Mouse (Mus musculus): ENCODE measurements around the gene Cntnap4. TPM values are rescaled to one million over a fixed set of nuclear protein-coding genes. Genes with fewer than 3 reads are reported as not detected.

Gene Cntnap4
- polyA plus RNA-seq, 1 experiment from 2014 or later: 12.6 TPM

DNA sequence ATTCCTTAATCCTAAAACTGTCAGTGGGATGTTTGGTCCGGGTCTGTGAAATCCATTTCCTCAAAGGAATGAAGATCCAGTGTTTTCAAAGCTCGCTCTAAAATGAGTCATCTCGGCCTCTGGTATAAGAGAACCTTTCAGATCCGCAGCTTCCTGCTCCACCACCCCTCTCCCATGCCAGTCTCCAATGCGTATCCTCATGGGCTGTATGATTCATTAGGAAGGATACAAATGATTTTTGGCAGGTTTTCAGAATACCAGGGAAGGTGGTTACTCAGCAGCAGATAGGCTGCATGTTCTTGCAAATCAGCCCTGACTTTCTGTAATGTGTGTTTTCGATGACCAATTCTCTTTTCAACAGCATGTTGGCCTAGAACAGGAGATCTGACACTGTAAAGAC, 40.3 kb downstream of the Cntnap4 start:
- ATAC-seq (ENCODE audit: low read depth): no peak
- WGBS: 80% methylated on average over 6 of the region's 6 CpGs
- Histone ChIP-seq H3K27ac (replicated peaks) (no peak overlapping the region), H3K36me3 (no peaks in the 10 kb centered on the region), H3K4me1 (replicated peaks) (no peaks in the 10 kb centered on the region), H3K27me3 (no peaks in the 10 kb centered on the region), H3K4me2 (no peak overlapping the region), H3K4me3 (no peak overlapping the region), H3K9me3 (no peaks in the 10 kb centered on the region), H3K9ac (no peak overlapping the region)

DNA sequence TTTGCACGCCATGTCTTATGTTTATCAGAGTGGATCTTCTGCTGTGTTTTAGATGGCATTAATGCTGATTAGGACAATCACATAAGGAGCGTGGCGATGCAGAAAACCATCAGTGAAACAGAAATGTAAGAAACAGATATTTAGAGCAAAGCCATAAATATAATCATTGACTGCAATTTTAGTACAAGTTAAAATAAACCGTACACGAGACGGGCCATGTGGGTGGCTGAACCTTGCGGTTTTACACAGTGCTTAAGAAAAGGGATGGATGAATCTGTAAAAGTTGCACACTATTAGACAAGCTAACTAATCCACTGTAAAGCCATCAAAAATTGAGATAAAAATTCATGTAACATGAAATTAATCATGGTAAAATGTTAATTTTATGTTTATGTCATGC, 58.9 kb downstream of the Cntnap4 start:
- 86% methylated on average over 7 of the region's 7 CpGs for WGBS
- 0 out of 2 replicates have a peak overlapping the region, but pooled peaks have one; percentile 0 for H3K27ac ChIP-seq (replicated peaks)
- H3K4me3 ChIP-seq: no peak overlapping the region
- no peaks in the 10 kb centered on the region for H3K4me1 ChIP-seq (replicated peaks)
- no peak overlapping the region for H3K9ac ChIP-seq
- no peaks in the 10 kb centered on the region for H3K36me3 ChIP-seq
- no peaks in the 10 kb centered on the region for H3K9me3 ChIP-seq
- H3K27me3 ChIP-seq: no peaks in the 10 kb centered on the region
- no peak overlapping the region for H3K4me2 ChIP-seq
- no peak for ATAC-seq (ENCODE audit: low read depth)

DNA sequence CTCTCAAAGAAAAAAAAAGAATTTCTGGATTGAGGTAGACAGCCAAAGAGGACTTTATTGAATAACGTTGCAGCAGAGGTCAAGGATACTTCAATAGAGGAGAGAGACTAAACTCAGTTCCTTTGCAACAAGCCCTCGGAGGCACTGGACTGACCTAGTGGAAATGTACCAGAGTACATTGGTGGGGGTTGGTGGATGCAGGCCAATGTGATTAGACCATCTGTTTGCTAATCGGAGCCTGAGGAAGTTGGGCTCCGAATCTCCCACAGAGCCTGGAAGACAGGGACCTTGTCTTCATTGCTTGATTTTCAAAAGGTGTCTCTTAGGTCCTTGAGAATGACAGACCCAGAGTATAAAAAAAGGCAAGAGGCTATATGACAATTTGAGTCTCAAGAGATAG, 82.8 kb downstream of the Cntnap4 start:
- Histone ChIP-seq H3K27me3 (no peaks in the 10 kb centered on the region), H3K4me3 (no peak overlapping the region), H3K9ac (no peak overlapping the region), H3K9me3 (no peaks in the 10 kb centered on the region), H3K4me1 (replicated peaks) (no peaks in the 10 kb centered on the region), H3K4me2 (no peak overlapping the region), H3K27ac (replicated peaks) (no peak overlapping the region), H3K36me3 (no peaks in the 10 kb centered on the region)
- WGBS: 90% methylated on average over 4 of the region's 4 CpGs
- ATAC-seq (ENCODE audit: low read depth): no peak

- H3K9ac ChIP-seq: no peak overlapping the region
- no peak overlapping the region for H3K4me3 ChIP-seq
- 95% methylated on average over 1 of the region's 1 CpGs for WGBS
- no peak overlapping the region for H3K27ac ChIP-seq (replicated peaks)
- H3K36me3 ChIP-seq: no peaks in the 10 kb centered on the region
- H3K9me3 ChIP-seq: no peaks in the 10 kb centered on the region
- H3K27me3 ChIP-seq: no peaks in the 10 kb centered on the region
- H3K4me1 ChIP-seq (replicated peaks): no peaks in the 10 kb centered on the region
- ATAC-seq (ENCODE audit: low read depth): no peak
- H3K4me2 ChIP-seq: no peak overlapping the region
Observed at GRCm38 (mm10) chr8:112653276-112653675, 83.4 kb downstream of the Cntnap4 start.

- no peaks in the 10 kb centered on the region for H3K9me3 ChIP-seq
- no peak overlapping the region for H3K4me2 ChIP-seq
- no peaks in the 10 kb centered on the region for H3K4me1 ChIP-seq (replicated peaks)
- H3K27ac ChIP-seq (replicated peaks): no peak overlapping the region
- WGBS: 72% methylated on average over 3 of the region's 3 CpGs
- no peaks in the 10 kb centered on the region for H3K27me3 ChIP-seq
- H3K4me3 ChIP-seq: no peak overlapping the region
- H3K9ac ChIP-seq: no peak overlapping the region
- no peak for ATAC-seq (ENCODE audit: low read depth)
- no peaks in the 10 kb centered on the region for H3K36me3 ChIP-seq
Observed at GRCm38 (mm10) chr8:112653994-112654393, 84.2 kb downstream of the Cntnap4 start.

- no peak for ATAC-seq (ENCODE audit: low read depth)
- WGBS: 54% methylated on average over 3 of the region's 3 CpGs
Observed at GRCm38 (mm10) chr8:112664067-112664466, 94.2 kb downstream of the Cntnap4 start.

GRCm38 (mm10) chr8:112674671-112675070, 104.8 kb downstream of the Cntnap4 start:
- H3K27me3 ChIP-seq: no peaks in the 10 kb centered on the region
- no peaks in the 10 kb centered on the region for H3K9me3 ChIP-seq
- no peak overlapping the region for H3K9ac ChIP-seq
- no peak overlapping the region for H3K27ac ChIP-seq (replicated peaks)
- no peaks in the 10 kb centered on the region for H3K4me1 ChIP-seq (replicated peaks)
- 63% methylated on average over 1 of the region's 1 CpGs for WGBS
- ATAC-seq (ENCODE audit: low read depth): no peak
- H3K4me2 ChIP-seq: no peak overlapping the region
- H3K4me3 ChIP-seq: no peak overlapping the region
- H3K36me3 ChIP-seq: no peaks in the 10 kb centered on the region

More at GRCm38 (mm10) chr8:112664067-112664466, 94.2 kb downstream of the Cntnap4 start:
- Histone ChIP-seq H3K27ac (replicated peaks) (no peak overlapping the region), H3K9me3 (no peaks in the 10 kb centered on the region), H3K9ac (no peak overlapping the region), H3K36me3 (no peaks in the 10 kb centered on the region), H3K4me1 (replicated peaks) (no peaks in the 10 kb centered on the region), H3K4me2 (no peak overlapping the region), H3K27me3 (no peaks in the 10 kb centered on the region), H3K4me3 (no peak overlapping the region)

- Histone ChIP-seq H3K27me3 (no peaks in the 10 kb centered on the region), H3K4me1 (replicated peaks) (no peaks in the 10 kb centered on the region), H3K9me3 (no peaks in the 10 kb centered on the region), H3K27ac (replicated peaks) (no peak overlapping the region), H3K4me2 (no peak overlapping the region), H3K4me3 (no peak overlapping the region), H3K36me3 (no peaks in the 10 kb centered on the region), H3K9ac (no peak overlapping the region)
- no peak for ATAC-seq (ENCODE audit: low read depth)
- 92% methylated on average over 9 of the region's 9 CpGs for WGBS
Observed at GRCm38 (mm10) chr8:112681757-112682156, 111.9 kb downstream of the Cntnap4 start.

- no peaks in the 10 kb centered on the region for H3K9me3 ChIP-seq
- H3K4me2 ChIP-seq: no peak overlapping the region
- H3K4me3 ChIP-seq: no peak overlapping the region
- no peaks in the 10 kb centered on the region for H3K27me3 ChIP-seq
- no peak overlapping the region for H3K9ac ChIP-seq
- no peak overlapping the region for H3K27ac ChIP-seq (replicated peaks)
- H3K4me1 ChIP-seq (replicated peaks): no peaks in the 10 kb centered on the region
- no peaks in the 10 kb centered on the region for H3K36me3 ChIP-seq
- no peak for ATAC-seq (ENCODE audit: low read depth)
Observed at GRCm38 (mm10) chr8:112695708-112696107, 125.9 kb downstream of the Cntnap4 start.

GRCm38 (mm10) chr8:112698141-112698540, 128.3 kb downstream of the Cntnap4 start:
- 90% methylated on average over 3 of the region's 3 CpGs for WGBS
- H3K36me3 ChIP-seq: no peaks in the 10 kb centered on the region
- H3K9me3 ChIP-seq: no peaks in the 10 kb centered on the region
- no peak for ATAC-seq (ENCODE audit: low read depth)
- H3K27me3 ChIP-seq: no peaks in the 10 kb centered on the region
- H3K4me2 ChIP-seq: no peak overlapping the region
- no peak overlapping the region for H3K4me3 ChIP-seq
- H3K4me1 ChIP-seq (replicated peaks): no peaks in the 10 kb centered on the region
- no peak overlapping the region for H3K27ac ChIP-seq (replicated peaks)
- no peak overlapping the region for H3K9ac ChIP-seq

GRCm38 (mm10) chr8:112716982-112717381, 147.1 kb downstream of the Cntnap4 start:
- no peaks in the 10 kb centered on the region for H3K36me3 ChIP-seq
- 75% methylated on average over 3 of the region's 3 CpGs for WGBS
- H3K27me3 ChIP-seq: no peaks in the 10 kb centered on the region
- no peak overlapping the region for H3K4me2 ChIP-seq
- no peak for ATAC-seq (ENCODE audit: low read depth)
- H3K4me3 ChIP-seq: no peak overlapping the region
- H3K27ac ChIP-seq (replicated peaks): no peak overlapping the region
- H3K4me1 ChIP-seq (replicated peaks): no peaks in the 10 kb centered on the region
- H3K9me3 ChIP-seq: no peaks in the 10 kb centered on the region
- H3K9ac ChIP-seq: no peak overlapping the region

GRCm38 (mm10) chr8:112724918-112725317, 155.1 kb downstream of the Cntnap4 start:
- no peaks in the 10 kb centered on the region for H3K36me3 ChIP-seq
- WGBS: 71% methylated on average over 9 of the region's 9 CpGs
- no peak overlapping the region for H3K27ac ChIP-seq (replicated peaks)
- no peak overlapping the region for H3K4me3 ChIP-seq
- H3K9ac ChIP-seq: no peak overlapping the region
- ATAC-seq (ENCODE audit: low read depth): no peak
- H3K9me3 ChIP-seq: no peaks in the 10 kb centered on the region
- H3K4me2 ChIP-seq: no peak overlapping the region
- no peaks in the 10 kb centered on the region for H3K4me1 ChIP-seq (replicated peaks)
- H3K27me3 ChIP-seq: no peaks in the 10 kb centered on the region

DNA sequence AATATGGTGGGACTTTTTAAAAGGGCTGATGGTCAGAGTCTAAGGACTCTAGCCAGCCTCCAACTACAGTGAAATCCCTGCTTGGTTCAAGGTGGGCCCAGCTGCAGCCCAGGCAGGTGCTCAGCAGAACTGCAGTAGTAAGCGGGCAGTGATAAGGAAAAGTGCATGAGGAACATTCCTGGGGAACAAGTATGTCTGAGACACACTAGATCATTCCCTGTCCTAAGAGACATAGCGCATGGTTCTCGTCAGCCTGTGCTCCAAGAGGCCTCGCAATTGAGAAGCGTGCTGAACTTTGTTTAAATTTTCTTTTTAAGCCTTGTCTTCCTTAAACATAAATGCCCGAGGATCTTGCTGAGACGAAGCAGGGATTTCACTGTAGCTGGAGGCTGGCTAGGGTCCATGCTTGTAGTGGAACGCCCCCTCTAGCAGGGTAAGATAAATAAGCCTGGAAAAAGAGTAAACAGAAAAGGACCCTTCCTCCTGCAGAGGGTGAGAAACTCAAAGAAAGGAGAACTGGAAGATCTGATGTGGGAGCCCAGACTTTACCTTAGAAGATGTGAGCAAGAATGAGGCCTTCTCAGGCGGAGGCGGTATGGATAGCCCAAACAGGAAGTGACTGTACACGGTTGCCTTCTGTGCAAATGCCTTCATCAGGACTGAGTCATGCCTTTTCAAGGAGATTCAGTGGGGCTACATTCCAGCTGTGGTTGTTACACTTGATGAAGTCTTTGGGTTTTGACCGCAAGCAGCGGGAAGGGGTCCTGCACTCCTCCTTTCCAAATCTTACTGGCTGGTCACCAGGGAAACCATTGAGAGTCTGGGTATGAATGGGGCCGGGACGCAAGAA, 161.0 kb downstream of the Cntnap4 start:
- Histone ChIP-seq H3K9me3 (no peaks in the 10 kb centered on the region), H3K4me1 (replicated peaks) (no peaks in the 10 kb centered on the region), H3K27me3 (no peaks in the 10 kb centered on the region), H3K4me2 (no peak overlapping the region), H3K9ac (no peak overlapping the region), H3K36me3 (no peaks in the 10 kb centered on the region), H3K4me3 (no peak overlapping the region), H3K27ac (replicated peaks) (no peak overlapping the region)
- no peak for ATAC-seq (ENCODE audit: low read depth)
- 88% methylated on average over 15 of the region's 15 CpGs for WGBS

All from neural tube, embryonic 13.5 days (tissue).